Mouse (Mus musculus): Measurements from ENCODE around the gene Npas1.

The Npas1 gene

DNA sequence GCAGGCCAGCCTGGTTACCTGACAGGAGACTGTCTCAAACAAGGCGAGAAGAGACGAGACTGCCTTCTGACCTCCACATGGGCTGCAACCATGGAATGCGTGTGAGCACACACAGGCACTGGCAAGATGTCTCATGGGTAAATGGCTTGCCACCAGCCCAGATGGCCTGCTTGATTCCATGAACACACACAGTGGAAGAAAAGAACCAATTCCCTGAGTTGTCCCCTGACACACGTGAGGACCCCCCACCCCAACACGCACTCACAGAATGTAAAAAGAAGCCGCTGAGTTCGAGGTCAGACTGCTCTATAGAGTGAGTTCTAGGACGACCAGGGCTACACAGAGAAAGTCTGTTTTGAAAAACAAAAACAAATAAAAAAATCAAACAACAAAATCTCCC is at the start of gene Npas1:
Npas1 (minus strand) TSS at position 101 of the 400 bp plus-strand sequence.
- no peak for DNase-seq (ENCODE audit: low read depth)

DNA sequence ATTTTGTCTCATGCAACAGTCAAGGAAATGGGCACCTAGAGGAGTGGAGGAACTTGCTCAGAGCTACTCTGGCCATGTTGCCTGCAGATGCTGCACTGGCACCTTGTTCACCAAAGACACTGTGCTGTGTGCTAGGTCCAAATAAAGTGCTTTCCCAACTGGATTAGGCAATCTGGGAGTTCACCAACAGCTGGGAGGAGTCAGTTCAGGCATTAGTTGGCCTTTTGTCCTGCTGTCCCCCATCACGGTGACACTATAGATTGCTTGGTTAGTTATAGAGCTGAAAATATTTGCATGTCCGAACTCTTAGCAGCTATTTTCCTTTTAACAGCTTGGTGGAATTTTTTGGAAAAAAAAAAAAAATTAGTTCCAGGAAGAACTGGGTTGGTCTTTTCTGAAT is 48.5 kb upstream of the Npas1 start:
- DNase-seq (ENCODE audit: low read depth), result no peak

DNA sequence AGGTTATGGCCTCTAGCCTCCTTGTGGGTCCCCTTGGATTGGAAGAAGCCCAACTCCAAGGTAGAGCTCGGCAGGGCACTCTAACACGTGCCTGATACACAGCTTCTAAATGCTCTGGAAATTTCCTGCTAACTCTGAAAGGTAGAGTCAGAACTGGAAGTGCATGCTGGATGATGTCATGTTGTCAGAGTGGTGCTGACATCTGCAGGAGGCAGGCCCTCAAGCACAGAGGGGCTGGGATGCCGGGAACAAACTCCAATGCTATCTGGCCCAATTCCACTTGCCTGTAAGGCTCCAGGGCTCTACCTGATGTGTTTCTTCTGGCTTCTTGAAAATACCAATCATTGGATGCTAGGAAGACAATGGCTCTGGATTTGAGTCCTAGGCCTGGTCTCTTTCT is 47.9 kb upstream of the Npas1 start:
- no peak for DNase-seq (ENCODE audit: low read depth)

DNA sequence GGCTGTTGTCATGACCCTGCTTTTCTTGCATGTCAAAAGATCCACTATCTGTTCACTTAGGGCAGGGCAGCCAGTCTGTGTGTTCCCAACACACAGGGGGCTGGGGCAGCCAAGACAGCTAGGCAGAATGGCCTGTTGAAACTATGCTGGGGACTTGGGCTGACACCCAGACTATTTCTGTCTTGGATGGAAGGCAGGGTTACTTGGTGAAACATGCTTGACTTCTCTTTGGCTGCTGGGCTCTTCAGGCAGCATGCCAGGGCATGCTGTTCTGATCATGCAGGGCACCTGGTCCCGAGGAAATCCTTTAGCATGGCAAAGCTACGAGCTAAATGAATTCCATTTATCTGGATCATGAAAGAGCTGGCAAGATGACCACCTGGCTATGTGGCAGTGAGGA is 46.8 kb upstream of the Npas1 start:
- no peak for DNase-seq (ENCODE audit: low read depth)

DNA sequence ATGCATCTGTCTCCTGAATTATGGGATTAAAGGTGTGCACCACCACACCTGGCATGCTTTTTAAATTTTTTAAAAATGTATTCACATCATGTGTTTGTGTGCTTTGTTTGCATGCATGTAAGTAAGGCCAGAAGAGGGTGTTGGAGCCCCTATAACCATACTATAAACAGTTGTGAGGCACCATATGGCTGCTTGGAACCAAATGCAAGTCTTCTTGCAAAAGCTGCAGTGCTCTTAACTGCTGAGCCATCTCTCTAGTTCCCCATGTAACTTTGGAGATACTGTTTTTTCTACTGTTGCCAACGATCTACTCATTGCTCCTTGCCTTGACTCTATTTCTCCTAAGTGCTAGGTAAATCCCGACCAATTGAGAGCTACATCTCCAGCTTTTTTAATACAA is 41.8 kb upstream of the Npas1 start:
- no peak for DNase-seq (ENCODE audit: low read depth)

DNA sequence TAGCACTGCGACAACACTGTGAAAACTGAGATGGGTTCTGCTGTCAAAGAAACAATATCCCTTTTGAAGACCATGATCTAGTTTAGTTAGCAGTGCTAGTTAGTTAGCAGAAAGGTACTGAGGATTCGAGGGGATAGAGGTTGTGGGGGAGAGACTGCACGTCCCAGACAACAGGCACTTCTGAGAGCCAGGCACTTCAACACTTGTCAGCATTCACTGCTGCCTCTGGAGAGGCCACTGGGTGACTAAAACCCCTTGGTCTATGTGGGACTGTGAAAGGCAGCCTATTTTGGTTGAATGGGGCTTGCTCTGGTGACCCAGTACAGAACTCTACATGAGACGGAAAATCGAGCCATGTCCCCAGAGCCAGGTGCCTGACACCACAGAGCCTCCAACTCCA is 39.7 kb upstream of the Npas1 start:
- no peak for DNase-seq (ENCODE audit: low read depth)

DNA sequence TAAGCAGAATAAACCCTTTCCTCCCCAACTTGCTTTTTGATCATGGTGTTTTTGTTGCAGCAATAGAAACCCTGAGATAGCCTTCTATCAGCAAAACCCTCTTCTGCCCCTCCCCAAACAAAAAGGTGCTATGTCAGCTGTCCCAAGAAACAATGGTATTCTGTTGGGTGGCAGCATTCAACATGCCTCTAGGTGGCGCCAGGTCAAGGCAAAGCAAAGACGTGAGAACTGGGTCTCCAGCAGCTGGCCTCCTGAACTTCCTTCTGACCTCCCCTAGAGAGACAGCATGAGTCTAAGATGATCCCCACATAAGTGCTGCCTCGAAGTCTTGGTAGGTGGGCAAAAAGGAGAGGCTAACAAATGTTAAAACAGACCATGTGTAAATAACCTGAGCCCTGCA is 29.8 kb upstream of the Npas1 start:
- peak; percentile 68 for DNase-seq (ENCODE audit: low read depth)

DNA sequence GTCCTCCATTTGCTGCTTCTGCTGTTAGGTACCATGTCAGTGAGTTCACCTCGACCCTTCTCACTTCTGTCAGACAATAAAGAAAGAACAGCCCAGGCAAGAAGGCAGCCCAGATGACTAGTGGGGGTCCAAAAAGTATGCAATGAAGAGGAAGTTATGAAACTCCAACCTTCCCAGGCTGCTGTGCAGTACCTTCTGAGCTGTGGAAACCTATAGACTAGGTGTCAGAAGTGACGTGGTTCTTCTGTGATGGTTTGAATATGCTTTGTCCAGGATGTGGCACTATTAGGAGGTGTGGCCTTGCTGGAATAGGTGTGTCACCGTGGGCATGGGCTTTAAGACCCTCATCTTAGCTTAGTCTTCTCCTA is 27.7 kb upstream of the Npas1 start:
- no peak for DNase-seq (ENCODE audit: low read depth)

DNA sequence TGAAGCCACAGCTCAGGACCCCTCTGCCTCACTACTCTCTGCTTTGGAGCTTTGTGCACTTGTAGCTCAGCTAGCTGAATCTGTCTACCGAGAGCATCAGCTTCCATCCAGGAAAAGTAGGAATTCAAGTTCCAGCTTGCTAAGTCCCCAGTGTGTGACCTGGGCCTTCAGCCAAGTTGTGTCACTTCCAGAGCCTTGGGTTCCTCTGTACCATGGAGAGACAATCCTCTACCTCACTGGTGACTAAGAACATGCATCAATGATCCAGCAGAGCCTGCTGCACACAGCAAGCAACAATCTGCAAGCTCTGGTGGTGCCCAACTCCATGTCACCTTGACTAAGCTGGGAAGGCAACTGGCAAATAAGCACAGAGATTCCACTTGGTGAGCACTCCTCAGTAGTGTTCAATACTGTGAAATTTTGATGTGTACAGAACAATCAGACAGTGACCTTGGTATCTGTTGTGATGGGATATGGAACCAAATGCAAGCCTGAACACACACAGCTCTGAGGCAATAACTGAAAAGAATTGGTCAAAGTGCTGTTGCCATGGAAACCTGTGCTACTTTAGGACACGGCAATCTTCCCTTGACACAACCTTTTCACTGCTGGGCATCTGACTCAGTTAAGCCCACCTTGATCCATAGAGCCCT is 27.2 kb upstream of the Npas1 start:
- DNase-seq (ENCODE audit: low read depth), result no peak

DNA sequence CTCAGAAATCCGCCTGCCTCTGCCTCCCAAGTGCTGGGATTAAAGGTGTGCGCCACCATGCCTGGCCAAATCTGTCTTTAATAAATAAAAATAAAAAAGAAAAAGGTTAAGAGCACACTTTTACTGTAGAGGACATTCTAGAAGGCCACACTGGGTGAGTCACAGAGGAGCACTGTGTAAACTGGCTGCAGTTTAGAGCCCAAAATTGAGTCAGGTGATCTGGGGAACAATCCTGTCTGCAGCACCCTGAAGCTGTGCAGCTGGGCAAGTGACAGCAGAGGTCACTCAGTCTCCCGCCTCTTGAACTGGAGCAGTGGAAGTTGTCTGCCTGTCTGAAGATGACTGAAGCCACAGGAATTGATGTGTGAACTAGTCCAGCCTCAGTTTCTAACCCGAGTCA is 24.0 kb upstream of the Npas1 start:
- DNase-seq (ENCODE audit: low read depth), result no peak

DNA sequence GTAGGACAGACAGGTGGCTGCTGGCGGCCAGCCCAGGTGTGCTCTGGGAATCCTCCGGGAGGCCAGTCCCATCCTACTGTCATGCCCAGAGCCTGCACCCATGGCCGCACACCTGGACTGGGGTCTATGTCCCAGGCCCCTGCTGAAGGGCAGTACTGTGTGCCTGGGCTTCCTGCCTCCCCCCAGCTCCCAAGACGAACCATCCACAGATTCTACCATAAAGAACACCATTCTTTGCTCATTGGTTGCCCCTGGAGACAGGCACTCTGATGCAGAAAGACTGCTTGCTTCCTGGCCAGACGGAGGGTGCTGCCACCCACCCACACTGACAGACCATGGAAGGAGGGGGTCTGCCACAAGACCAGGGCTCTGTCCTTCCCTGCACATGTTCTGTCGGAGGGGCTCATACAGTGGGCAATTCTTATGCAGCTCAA is 22.2 kb upstream of the Npas1 start:
- no peak for DNase-seq (ENCODE audit: low read depth)

DNA sequence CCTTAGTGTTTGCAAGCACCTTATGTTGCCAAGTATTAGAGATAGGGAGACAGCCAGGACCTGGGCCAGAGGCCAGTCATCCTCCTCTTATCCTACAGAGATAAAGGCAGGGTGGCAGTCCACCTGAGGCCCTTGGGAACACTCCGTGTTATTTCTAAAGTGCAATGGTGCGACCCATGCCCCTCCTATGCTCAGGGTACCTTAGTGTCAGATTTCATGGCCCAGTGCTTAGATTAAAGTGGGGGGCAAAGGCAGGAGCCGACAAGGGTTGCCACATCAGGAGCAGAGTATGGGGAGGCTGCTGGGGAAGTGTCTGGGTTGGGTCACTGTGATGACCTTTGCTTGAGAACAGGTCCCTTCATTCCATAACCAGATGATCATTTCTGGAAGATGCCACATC is 18.7 kb upstream of the Npas1 start:
- no peak for DNase-seq (ENCODE audit: low read depth)

DNA sequence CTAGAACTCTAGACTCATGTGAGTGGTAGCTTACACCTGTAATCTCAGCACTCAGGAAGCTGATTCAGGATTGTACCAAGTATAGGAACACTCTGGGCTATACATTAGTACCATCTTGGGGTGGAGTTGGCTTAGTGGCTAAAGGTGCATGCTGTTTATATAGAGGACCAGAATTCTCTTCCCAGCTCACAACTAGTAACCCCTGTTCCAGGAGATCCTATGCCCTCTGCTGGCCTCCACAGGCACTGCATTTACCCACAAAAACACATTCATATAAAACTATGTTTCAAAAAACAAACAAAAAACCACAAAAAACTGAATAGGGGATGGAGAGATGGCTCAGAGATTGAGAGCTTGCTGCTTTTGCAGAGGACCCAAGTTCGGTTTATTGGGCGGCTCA is 15.8 kb upstream of the Npas1 start:
- DNase-seq (ENCODE audit: low read depth), result peak; percentile 65

DNA sequence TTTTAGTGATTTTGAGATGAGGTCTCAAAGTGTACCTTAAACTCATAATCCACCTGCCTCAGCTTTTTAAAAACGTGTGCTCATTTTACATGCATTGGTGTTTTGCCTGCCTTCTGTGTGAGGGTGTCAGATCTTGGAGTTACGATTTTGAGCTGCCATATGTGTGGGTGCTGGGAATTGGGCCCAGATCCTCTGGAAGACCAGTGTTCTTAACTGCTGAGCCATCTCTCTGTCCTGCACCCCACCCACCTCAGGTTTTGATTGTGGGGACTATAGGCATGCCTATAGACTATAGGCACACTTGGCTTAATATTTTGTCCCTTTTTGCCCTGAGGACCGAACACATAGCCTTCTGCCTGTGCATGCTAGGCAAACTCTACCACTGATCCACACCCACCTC is 14.7 kb upstream of the Npas1 start:
- no peak for DNase-seq (ENCODE audit: low read depth)

DNA sequence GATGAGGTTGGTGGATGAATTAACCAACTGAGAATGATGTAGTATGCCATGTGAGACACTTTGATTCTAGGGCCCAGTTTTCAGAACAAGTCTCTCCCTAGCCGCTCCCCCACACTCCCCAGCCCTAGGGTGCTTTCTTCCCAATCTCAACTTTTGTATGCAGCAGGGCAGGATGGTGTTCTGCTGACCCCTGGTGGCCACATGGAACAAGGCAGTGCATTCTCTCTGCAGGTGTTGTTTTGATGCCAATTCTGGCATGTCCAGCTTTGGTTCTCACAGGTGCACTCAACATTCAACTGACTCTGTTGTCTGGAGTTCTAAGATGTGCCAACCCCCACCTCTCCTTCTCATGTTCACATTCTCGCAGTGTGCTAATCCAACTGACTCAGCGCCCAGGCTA is 14.2 kb upstream of the Npas1 start:
- DNase-seq (ENCODE audit: low read depth), result peak; percentile 80

DNA sequence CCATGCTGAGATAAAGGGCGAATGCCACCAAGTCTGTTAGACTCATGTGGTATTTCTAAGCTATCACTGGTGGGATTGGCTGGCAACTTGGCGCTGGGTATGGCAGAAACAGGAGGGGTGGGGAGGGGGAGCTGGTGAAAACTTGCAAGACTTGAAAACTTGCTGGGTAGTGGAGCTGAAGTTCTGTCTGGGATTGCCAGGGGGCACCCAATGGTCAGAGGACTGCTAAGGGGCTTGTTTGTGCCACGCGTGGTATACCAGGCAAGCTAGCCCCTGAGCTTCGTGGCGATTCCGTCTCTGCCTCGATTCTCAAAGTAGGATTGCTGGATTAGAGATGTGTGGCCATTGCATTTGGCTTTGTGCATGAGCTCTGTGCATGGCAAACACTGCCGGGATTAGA is 12.4 kb upstream of the Npas1 start:
- no peak for DNase-seq (ENCODE audit: low read depth)

DNA sequence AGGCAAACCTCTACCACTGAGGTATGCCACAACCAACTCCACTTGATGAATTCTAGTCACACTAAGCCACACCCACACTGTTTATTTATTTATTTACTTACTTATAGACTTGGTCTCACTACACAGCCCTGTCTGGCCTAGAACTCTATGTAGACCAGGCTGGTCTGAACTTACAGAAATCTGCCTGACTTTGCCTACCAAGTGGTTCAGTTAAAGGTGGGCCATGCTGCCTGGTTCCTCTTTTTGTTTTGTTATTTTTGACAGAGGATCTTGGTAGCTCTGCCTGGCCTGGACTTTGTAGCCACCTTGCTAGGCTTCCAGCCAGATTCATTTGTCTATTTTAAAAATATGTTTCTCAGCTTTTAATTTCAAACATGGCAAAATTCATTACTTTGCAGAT is 11.3 kb upstream of the Npas1 start:
- DNase-seq (ENCODE audit: low read depth), result no peak

DNA sequence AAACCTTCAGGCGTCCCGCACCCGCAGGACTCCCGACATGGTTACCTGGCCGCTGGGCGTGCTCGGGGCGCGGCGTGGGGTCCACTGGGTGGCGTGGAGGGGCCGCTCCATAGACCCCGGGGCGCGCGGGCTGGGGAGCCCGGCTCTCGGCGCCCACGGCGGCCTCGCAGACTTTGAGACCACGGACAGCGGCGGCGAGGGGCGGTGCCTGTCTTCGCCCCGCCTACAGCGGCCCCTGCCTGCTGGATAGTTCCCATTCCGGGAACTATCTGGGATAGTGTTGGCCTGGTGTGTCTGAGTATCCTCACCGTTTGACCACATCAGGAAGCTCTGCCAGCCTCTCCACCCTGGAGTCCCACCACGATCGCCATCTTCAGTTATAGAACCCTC is 933 bp downstream of the Npas1 start:
- DNase-seq (ENCODE audit: low read depth), result no peak

DNA sequence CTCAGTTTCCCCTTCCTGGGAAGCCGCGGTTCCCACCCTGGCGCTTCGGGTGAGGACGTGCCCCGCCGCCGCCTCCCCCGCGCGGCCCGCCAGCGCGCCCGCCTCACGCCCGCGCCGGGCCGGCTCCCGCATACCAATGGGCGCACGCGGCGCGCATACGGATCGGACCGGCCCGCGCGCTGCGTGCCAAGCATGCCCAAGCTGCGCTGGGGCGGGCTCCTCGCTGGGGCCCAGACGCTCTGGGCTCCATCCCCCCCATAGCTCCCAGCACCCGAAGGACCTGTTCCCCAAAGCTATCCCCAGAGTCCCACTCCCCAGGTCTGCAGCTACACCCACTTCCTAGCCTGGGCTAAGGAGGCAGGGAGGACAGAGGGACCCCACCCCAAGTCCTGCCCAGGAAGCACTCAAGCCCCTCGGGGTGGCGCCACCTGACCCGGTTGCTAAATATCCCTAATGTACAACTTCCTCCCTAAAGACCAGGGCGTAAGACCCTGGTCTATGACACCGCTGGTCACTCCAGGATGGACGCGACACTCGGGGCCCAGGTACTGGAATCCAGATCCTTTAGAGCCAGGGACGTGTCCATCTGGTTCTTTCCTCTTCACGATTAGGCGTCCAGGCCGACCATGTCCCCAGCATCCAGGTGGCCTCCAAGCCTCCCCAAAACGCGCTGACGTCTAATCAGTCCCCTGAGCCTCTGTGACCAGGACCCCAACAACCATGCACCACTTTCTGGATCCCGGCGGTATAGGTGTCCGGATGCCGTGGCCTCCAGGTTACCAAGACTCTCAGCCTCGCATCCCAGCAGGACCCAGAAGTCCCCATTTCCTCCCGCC is 1.5 kb downstream of the Npas1 start:
- no peak for DNase-seq (ENCODE audit: low read depth)

DNA sequence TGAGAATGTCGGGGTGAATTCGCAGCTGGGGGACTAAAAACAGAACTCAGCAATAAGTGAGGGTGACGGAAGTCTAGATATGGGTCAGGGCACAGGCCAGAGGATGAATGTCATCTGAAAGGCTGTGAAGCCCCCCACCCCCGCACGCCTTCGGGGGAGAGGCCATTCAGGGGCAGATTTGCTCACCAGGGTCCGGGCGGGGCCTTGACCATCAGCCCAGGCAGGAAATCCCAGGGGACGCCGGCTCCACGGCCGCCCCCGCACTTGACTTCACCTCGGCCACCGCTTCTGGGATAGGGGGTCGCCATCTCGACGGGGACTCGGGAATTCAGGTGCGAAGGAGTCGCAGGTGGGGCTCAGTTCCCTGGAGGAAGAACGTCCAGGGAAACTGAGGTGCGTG is 2.2 kb downstream of the Npas1 start:
- no peak for DNase-seq (ENCODE audit: low read depth)

DNA sequence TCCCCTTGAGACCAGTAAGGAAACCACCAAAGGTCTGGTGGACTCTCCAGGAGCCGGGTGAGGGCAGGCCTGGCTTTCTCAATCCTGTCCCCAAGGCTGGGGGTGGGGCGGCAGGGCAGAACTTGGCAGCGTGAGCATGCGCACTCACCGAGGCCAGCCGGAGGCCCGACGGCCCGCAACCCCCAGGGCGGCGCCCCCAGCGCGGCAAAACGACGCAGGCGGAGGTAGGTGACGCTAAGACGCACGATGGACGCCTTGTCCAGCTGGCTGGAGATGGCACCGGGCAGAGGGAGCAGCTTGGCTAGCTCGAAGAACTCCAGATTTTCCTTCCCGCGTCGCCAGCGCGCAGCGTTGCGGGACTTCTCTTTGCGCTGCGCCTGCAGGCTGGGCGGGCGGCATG is 3.1 kb downstream of the Npas1 start:
- no peak for DNase-seq (ENCODE audit: low read depth)

DNA sequence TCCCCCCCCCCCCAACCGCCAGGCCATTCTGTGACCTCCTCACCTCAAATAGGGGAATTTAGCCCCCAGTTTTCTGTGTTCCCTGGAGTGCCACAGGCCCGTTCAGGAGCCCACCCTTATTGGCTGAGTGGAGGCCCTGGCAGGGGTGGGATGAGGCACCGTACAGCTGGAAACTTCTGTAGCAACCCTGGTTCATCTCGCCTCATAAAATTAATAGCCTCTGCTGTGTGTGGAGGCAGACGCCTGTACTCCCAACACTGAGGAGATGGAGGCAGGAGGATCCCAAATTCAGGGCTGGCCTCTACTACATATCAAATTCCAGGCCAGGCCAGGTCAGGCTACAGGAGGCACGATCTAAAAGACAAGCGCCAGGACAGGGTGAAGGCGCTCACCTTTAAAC is 3.7 kb downstream of the Npas1 start:
- DNase-seq (ENCODE audit: low read depth), result no peak

DNA sequence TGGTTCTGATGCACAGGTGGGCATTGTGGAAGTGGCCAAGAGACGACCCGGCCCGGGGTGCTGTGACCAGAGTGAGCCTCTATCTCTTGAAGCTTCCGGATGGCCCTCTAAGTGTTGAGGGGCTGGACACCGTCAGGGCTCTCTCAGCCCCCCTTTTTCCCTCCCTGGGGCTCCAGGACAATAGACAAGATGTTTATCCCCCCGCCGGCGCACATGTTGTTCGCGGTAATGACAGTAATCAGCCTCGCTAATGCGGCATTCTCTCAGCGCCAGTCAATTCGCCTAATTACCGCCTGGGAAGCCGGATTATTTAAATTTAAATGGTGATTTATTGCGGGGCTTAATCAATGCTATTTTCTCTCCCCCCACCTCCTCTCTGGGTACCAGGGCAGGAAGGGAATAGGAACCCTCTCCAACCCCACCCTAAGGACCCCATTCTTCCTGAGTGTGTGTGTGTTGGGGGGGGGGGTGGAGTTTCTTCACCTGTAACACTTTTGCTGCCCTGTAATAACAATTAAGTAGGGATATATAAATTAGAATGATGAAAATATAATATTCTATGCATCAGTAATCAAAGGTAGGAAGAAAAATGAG is 5.3 kb downstream of the Npas1 start:
- DNase-seq (ENCODE audit: low read depth), result no peak

DNA sequence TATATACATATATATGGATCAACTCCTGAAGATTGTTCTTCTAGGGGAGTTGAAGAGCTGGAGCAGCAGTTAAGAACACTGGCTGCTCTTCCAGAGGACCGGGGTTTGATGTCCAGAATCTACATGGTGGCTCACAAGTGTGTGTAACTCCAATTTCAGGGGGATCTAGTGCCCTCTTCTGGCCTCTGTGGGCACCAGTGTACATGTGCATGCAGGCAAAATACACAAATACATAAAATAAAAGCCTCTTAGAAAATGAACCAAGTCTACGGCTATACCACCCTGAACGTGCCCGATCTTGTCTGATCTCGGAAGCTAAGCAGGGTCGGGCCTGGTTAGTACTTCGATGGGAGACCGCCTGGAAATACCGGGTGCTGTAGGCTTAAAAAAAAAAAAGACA is 6.0 kb downstream of the Npas1 start:
- peak; percentile 50 for DNase-seq (ENCODE audit: low read depth)
